Mouse (Mus musculus) bone marrow, adult 2 months (tissue): ENCODE measurements at regions not wholly inside any gene's neighbourhood (a gene's known extent, or its start where the extent isn't known, plus 50 kb on each side); places are given as distances from the start of the nearest gene placed in this dataset.

Source experiments
- CTCF ChIP-seq: fragments of 200-500 bp; IDR thresholded peaks from 2 replicates; pipeline ENCODE4 v1.5.1; 2011; ENCODE audit warnings: low read length, control low read depth; ENCODE audit not compliant: control insufficient read depth, insufficient read depth
- POLR2A ChIP-seq: fragments of 200-500 bp; IDR thresholded peaks from 2 replicates; pipeline ENCODE4 v1.6.1; 2011; ENCODE audit warnings: low read depth, mild to moderate bottlenecking, control low read depth, low read length, borderline replicate concordance; ENCODE audit not compliant: control insufficient read depth

GRCm38 (mm10) chr14:62117532-62117931, 174.9 kb upstream of the Rnaseh2b start:
- TF ChIP-seq CTCF, result no peak
- no peak for TF ChIP-seq POLR2A
